Mouse (Mus musculus) retina, postnatal 1 day (tissue): ENCODE results near the gene Zfp507.

Experiments used
- DNase-seq: peaks from one replicate; pipeline ENCODE4 v3.0.0-alpha.2; 2012

Gene Zfp507

GRCm38 (mm10) chr7:35732585-35733059, 70.2 kb downstream of the Zfp507 start:
- DNase-seq, result peak; percentile 71

GRCm38 (mm10) chr7:35729621-35730031, 73.2 kb downstream of the Zfp507 start:
- peak; percentile 82 for DNase-seq

GRCm38 (mm10) chr7:35728376-35728775, 74.4 kb downstream of the Zfp507 start:
- DNase-seq, result no peak

- no peak for DNase-seq
These were observed 79.8 kb downstream of the Zfp507 start for GRCm38 (mm10) chr7:35723035-35723434.
